Mouse (Mus musculus) small intestine, adult 2 months (tissue): ENCODE measurements around the gene Shc4.

Experiments
- CTCF ChIP-seq: fragments of 200-500 bp; IDR thresholded peaks from 2 replicates; pipeline ENCODE4 v1.5.1; 2012; ENCODE audit warnings: low read depth, mild to moderate bottlenecking, control low read depth, inconsistent platforms, low read length, moderate library complexity, mixed read lengths; ENCODE audit not compliant: insufficient replicate concordance, insufficient read length; ENCODE audit errors: extremely low read depth
- POLR2A ChIP-seq: fragments of 200-500 bp; IDR thresholded peaks from 2 replicates; pipeline ENCODE4 v1.6.1; 2012; ENCODE audit warnings: low read depth, mild to moderate bottlenecking, control low read depth, inconsistent platforms, low read length, moderate library complexity

GRCm38 (mm10) chr2:125628487-125628886 lies 95.5 kb downstream of the Shc4 start:
- TF ChIP-seq POLR2A (no peak), CTCF (no peak)
